Mouse (Mus musculus): ENCODE measurements around the gene Abca8b.
"Not testable (repeated sequence)": the region's sequence is repeated elsewhere in the genome, so short reads cannot be mapped to it uniquely, and the experiment has no call there.

The Abca8b gene

GRCm38 (mm10) chr11:109913156-109913555 lies 82.5 kb downstream of the Abca8b start:
- not testable (repeated sequence) for DNase-seq

GRCm38 (mm10) chr11:109912118-109912517 lies 83.5 kb downstream of the Abca8b start:
- DNase-seq: not testable (repeated sequence)

GRCm38 (mm10) chr11:109909801-109910200 lies 85.8 kb downstream of the Abca8b start:
- no peak for DNase-seq

GRCm38 (mm10) chr11:109908207-109909031 lies 87.2 kb downstream of the Abca8b start:
- no peak for DNase-seq

- no peak for DNase-seq
Measured at GRCm38 (mm10) chr11:109907508-109907907, 88.1 kb downstream of the Abca8b start.

GRCm38 (mm10) chr11:109902616-109903598 lies 92.7 kb downstream of the Abca8b start:
- no peak for DNase-seq

GRCm38 (mm10) chr11:109900491-109901241 lies 95.0 kb downstream of the Abca8b start:
- no peak for DNase-seq

- no peak for DNase-seq
Measured at GRCm38 (mm10) chr11:109898791-109899467, 96.7 kb downstream of the Abca8b start.

- no peak for DNase-seq
Measured at GRCm38 (mm10) chr11:109895952-109896530, 99.6 kb downstream of the Abca8b start.

- DNase-seq: no peak
Measured at GRCm38 (mm10) chr11:109895496-109895895, 100.1 kb downstream of the Abca8b start.

- DNase-seq: no peak
Measured at GRCm38 (mm10) chr11:109893894-109894804, 101.5 kb downstream of the Abca8b start.

GRCm38 (mm10) chr11:109891989-109892386 lies 103.7 kb downstream of the Abca8b start:
- no peak for DNase-seq

GRCm38 (mm10) chr11:109891371-109891988 lies 104.2 kb downstream of the Abca8b start:
- no peak for DNase-seq

- no peak for DNase-seq
Measured at GRCm38 (mm10) chr11:109889595-109889994, 106.0 kb downstream of the Abca8b start.

GRCm38 (mm10) chr11:109886757-109887156 lies 108.9 kb downstream of the Abca8b start:
- no peak for DNase-seq

GRCm38 (mm10) chr11:109885521-109885920 lies 110.1 kb downstream of the Abca8b start:
- no peak for DNase-seq

GRCm38 (mm10) chr11:109884801-109885200 lies 110.8 kb downstream of the Abca8b start:
- DNase-seq: no peak

- DNase-seq: no peak
Measured at GRCm38 (mm10) chr11:109884126-109884525, 111.5 kb downstream of the Abca8b start.

Data from spleen, adult 18-20 months (tissue).